Mouse (Mus musculus) left cerebral cortex, adult 8-10 months (tissue): ENCODE measurements around the gene Ccdc130. TPM values are rescaled to one million over a fixed set of nuclear protein-coding genes. Genes with fewer than 3 reads are reported as not detected.
"Not testable (repeated sequence)": the region's sequence is repeated elsewhere in the genome, so short reads cannot be mapped to it uniquely, and the experiment has no call there.

Source experiments
- DNase-seq, 2 experiments: peaks; one replicate each; pipeline ENCODE4 v3.0.0; 2022; ENCODE audit warnings: low spot score in 2 of 2
- total RNA-seq, 4 experiments: library from RNA; stranded (reverse); gene quantifications; 2 replicates each; pipeline ENCODE4 v1.2.4; 2022

Ccdc130 gene
- total RNA-seq, result 10 to 100 TPM; 24.6 to 29.7 (median 27.8) TPM

DNA sequence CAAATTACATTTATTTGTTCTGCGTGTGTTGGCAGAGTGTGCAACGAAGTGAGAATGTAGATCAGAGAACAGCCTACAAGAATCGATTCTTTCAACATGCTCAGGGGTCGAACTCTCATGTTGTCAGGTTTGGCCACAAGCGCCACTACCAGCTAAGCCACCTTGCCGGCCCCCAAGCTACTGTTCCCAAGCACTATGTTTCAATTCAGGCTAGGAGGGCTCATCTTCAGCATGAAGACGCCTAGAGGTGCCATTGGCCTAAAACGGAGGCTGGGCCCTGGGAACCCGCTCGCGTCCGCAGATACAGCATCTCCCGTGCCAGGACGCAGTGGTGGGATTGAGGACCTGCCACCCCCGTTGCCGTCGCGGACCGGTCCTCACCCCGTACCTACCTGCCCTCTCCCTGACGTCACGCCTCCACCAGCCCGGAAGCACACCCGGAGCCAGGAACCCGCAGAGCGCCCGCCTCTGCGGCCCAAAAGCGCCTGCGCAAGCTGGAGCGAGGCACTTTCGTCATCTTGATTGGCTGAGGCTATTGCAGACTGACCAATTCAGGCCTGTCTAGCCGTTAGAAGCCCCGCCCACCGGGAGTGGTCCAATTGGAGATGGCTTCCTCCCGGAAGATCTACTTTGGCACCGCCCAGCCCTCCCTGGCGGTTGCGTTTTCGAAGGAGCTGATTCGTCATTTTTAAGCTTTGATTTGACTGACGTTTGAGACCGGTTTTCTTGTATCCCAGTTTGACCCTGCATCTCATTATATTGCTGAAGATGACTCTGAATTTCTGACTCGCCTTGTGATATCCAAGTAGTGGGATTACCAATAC, at the start of gene Ccdc130:
Ccdc130 (minus strand) TSS at position 431 of the 824 bp plus-strand sequence.
- peak; percentile 93 to 100 for DNase-seq

DNA sequence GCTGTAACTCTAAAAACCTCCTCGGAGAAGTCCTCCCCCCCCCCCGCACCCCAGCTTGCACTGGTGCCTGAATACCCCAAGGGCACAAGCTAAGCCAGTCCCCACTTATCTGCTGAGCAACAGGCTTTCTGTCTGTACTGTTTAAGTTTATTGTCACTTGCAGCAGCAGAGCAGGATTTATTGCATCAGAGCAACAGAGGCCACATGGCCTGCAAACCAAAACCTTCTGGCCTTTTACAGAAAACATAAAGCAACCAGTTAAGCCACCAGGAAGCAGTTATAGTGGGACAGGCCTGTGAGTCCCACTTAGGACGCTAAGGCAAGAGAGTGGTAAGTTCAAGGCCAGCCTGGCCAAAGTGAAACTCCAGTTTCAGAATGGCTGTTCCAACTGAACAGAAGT, 38.2 kb upstream of the Ccdc130 start:
- DNase-seq, result no peak

DNA sequence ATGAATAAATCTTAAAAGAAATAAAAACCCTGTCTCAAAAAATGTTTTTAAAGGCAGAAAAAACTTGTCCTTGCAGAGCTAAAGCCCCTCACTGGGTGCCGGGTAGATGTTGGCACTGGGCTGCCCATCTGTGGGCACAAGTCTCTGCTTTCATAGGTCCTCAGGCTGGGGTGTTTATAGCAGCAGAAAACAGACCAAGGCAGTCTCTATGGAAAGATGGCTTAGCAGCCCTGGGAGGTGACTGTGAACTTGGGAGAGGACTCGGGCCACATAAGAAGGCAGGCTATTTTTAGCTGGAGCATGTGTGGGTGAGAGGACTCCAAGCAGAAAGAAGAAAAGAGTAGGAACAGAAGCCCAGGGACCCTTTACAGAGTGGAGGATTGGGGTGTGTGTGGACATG, 33.8 kb upstream of the Ccdc130 start:
- DNase-seq, result no peak

DNA sequence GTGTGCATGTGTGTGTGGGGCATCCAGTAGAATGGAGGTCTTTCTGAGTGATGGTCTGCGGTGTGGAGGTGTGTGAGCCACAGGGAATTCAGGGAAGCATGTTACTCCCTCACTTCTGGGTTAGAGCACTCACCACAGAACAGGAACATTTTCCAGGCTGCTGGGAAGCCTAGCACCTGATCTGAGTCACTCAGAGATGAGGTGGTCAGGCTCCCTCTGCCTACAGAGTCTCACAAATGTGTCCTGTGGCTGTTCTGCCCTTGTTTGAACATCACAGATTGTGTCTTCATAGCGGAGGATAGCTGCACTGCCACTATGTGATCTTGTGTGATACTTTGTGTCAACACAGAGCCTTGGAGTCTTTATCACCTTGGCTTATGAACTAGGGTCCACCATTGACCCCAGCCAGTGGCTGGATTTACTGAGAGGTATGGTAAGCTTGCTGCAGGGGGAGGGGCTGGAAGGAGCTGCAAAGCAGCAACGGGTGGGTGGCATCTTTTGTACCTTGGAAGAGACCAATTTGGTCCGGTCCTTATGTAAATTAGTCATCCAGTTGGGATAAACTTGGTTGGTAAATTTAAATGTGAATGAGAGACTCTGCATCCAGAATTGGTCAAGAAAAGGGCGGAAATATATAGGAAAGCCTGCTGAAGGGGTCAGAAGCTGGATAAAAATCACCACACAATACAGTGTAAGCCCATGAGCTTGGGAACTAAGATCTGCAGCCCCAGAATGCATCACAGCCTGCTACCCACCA, 27.0 kb upstream of the Ccdc130 start:
- no peak for DNase-seq

DNA sequence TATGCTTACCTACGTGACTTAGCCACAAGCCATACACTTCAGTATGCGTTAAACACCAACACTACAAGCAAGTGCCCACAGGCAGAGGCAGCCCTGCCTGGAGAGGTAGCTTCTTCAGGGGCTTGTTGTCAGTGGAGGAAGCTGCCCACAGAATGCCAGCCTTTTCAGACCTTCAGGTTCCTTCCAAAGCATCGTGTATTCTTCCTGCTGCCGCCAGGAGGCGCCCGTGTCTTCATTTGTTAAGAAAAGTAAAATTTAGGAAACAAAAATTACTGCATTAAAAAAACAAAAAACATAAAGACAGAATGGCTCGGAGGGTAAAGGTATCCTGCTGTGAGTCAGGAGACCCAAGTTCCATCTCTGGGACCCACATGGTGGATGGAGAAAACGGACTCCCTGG, 21.5 kb upstream of the Ccdc130 start:
- peak in 1 of 2 experiments; percentile 22 for DNase-seq

DNA sequence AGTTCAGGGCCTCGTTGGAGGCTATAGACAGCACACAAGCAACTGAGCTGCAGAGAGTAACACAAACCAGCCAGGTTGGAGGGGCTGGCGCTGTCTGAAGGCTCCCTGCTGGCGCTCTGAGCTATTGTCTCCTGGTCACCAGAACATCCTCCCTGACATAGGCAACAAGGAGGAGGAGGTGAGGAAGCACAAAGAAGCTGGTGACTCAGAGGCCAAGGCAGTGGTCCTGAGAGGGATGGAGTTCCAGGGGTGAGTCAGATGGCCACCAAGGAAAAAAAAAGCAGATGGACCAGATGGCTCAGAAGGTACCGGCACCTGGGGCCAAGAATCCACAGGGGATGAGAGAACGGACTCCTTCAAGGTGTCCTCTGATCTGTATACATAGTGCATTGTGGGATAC, 20.9 kb upstream of the Ccdc130 start:
- DNase-seq, result no peak

DNA sequence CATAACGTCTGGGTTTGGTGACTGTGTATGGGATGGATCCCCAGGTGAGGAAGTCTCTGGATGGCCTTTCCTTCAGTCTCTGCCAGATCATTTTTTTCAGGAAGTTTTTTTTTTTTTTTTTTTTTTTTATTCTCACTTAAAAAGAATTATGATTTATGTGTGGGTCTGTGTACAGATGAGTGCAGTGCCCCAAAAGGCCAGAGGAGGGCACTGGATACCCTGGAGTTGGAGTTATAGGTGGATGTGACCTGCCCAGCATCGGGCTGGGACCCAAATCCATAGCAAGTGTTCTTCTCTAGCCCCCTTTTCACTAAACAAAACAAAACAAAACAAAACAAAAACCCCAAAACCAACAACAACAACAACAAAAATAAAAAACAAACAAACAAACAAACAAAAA, 18.7 kb upstream of the Ccdc130 start:
- DNase-seq, result no peak

DNA sequence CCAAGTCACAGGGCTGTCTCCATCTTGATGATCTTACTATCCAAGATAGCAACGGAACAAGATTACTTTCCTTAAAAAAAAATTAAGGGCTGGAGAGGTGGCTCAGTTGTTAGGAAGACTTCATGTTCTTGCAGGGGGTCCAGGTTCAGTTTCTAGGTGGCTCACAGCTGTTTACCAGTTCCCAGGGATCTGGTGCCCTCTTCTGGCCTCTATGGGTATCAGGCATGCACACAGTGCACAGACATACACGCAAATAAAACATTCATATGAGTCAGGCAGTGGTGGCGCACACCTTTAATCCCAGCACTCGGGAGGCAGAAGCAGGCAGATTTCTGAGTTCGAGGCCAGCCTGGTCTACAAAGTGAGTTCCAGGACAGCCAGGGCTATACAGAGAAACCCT, 15.5 kb upstream of the Ccdc130 start:
- DNase-seq, result not testable (repeated sequence)

DNA sequence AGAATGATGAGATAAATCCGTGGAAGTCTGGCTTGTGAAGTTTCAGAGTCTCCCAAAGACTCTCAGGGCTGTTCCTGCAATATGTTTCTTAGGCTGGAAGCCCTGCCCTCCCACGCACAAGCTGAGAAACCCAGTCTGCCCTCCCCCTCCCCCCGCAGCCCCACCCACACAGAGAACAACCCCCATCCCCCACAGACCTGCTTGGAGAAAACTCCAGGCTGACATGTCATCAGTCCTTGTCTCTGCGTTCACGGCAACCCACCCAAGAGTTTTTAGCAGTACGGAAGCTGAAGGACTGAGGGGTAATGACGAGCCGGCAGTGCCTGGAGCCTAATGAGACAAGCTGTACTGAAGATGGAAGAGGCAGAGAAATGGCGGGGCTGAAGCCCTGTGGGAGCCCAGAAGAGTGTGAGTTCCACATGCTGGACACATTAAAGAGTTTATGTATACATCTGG, 14.5 kb upstream of the Ccdc130 start:
- no peak for DNase-seq

DNA sequence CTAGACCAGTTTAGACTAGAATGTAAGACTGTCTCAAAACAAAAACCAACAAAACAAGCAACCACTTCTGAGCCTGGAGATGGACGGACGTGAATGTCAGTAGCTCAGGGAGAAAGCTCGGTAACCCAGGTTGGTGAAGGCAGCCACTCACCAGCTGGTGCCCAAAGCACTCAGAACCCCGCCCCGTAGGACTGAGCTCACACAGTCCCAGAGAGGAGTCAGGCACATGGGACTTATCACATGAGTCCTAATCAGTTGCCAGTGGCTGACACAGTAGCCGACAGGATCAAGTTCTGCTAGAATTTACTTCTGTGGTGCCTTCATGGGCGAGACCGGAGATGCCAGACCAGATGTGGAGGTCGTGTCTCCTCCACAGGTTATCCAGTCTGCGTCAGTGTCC, 10.6 kb upstream of the Ccdc130 start:
- DNase-seq, result no peak

DNA sequence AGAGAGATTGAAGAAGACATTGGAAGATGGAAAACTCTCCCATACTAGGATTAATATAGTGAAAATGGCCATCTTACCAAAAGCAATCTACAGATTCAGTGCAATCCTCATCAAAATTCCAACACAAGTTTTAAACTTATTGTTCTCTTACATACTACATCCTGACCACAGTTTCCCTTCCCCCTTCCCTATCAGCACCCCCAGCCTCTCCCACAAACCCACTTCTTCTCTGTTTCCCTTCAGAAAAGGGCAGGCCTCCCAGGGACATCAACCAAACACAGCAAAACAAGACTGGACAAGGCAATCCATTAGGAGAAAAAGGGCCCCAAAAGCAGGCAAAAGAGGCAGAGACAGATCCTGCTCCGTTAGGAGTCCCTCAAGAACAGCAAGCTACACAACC, 6.3 kb upstream of the Ccdc130 start:
- DNase-seq, result no peak

DNA sequence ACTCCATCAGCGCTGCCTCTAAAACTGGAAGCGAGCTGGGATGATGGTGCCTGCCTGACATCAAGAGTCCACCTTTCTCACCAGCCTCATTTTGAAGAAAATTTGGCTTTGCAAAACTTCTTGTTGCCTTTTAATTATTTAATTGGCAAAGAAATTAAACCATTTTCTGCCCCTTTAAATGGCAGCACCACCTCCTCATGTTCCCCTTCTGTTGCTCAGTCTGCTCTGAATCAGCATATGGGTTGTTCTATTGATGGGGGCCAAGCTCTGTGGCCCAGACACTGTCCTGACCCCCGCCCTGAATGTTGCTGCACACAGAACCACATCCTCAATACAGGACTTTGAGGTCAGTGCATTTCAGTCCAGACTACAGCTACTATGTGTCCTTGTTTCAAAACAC, 3.8 kb upstream of the Ccdc130 start:
- no peak for DNase-seq

DNA sequence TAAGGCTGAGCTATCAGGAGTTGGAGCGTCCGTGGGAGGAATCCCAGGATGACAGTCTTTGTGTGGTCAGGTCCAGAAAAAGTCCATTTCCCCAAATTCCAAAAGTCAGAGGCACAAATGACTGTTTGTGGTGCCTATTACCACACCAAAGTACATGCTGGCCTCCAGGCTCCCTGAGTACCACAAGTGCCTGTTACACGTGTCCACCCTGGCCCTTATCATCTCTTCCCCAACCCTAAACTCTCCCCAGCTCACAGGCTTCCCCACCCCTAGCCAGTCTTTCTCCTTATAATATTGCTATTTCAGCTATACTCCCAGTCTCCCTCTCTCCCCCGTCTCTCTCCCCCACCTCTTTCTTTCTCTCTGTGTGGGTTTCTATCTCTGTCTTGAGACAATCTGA, 2.1 kb upstream of the Ccdc130 start:
- no peak for DNase-seq

DNA sequence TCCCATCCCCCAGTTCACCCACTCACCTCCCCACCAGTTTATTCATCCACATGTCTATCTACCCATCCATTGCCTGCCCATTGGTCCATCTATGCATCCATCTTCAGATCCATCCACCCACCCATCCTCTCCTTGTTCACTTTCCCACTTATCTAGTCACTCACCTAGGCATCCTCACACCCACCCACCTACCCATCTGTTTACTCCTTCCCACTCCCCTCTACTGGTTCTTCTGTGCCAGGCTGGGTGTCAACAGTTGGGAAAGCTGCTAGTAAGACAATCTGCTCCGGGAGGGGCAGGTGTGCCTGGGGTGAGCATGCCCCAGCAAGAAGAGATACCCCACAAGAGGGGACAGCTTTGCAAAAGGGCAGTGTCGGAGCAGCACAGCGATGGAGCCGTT, 9.1 kb downstream of the Ccdc130 start:
- DNase-seq, result peak in 1 of 2 experiments; percentile 65

DNA sequence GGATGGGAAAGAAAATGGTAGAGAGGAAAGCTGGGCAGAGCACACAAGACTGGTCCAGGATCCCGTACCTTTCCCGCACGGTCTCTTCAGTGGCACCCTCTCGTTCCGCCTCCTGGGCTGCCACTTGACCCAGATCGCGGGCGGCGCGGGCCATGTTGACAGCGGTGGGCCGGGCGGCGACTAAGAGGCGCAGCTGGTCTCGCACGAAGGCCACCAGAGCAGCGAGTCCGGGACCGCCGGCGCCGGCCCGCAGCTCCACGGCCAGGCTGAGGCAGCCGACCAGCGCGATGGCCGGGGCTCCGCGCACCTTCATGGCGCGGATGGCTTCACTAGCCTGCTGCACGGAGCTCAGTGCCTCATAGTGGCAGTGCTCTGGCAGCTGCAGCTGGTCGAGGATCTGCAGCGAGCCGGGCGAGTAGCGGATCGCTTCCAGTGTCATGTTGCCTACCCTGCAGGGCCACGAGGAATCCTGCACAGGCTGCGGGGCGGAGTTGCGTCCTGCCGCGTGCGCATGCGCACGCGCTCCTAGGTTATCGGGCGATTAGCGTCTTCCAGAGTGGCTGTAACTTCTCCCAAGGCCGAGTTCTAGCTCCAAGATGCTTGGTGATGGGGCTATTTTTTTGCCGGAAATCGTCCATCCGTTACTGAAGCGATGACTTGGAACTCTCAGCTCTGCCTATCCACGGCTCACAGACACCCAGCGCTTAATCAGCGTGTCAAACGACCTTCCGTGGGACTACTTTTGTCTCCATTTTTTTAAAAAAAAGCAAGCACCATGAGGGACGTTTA, 13.2 kb downstream of the Ccdc130 start, which contains the start of gene Mri1:
Mri1 (minus strand) TSS at position 505 of the 789 bp plus-strand sequence.
- DNase-seq, result peak; percentile 55 to 72

DNA sequence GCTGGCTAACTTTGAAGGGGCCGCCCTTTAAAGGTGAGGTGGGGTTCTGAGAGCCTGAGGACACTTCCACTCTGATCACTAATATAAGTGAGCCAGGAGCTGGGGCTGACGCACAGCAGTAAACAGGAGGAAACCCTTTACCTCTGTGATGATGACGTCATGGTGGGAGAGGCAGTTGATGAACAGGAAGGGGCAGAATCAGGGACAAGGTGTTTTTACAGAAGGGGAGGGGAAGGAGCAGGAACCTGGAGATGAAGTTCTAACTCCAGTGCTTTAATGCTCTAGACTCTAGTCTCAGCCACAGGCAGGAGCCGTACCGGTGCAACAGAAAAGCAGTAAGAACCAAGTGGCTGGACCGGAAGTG, 13.7 kb downstream of the Ccdc130 start:
- DNase-seq, result no peak

DNA sequence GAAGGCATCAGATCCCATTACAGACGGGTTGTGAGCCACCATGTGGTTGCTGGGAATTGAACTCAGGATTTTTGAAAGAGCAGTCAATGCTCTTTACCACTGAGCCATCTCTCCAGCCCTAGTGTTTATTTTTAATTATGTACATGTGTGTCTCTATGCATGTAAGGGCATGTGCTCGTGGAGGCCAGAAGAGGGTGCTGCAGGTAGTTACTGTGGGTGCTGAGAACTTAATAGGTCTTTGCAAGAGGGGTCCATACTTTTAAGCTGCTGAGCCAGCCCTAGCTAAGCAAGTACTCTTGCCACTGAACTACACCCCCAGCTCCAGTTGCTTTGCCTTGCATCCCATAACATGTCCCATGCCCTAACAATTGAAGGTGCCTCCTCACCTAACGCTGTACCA, 14.3 kb downstream of the Ccdc130 start:
- no peak for DNase-seq

DNA sequence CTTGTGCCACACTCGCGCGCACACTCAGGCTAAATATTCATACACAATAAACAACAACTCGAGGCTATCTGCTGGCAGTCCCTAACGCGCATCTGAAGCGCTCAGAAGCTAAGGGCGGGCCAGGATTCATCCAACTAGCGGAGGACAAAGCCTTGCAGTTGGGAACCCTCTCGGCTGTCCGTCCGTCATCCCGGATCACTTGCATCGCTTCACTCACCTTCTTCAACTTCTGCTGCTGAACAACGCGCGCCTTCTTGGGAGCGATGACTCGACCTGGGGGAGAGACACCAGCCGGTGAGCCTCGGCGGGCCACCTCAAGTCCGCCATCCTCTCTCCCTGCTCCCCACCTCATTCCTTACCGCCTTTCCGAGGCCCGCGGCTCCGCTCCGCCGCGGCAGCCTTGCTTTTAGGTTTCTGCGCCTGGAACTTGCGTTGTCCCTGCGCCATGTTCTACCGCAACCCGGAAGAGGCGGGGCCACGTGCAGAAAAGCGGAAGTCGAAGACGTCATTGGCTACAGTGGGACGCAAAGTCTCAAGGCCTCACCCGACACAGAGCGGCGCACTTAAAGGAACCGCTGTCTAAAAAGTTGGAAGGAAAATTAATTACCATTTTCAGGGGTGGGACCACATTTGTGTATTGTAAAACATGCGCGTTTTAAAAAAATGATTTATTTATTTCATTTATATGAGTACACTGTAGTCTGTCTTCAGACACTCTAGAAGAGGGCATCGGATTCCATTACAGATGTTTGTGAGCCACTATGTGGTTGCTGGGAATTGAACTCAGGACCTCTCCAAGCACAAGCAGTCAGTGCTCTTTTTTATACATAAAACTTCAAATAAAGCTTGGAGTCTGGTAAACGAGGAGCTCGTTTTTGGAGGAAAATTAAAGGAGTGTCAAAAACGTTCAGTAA, 20.7 kb downstream of the Ccdc130 start, which contains the start of gene D8Ertd738e:
D8Ertd738e (minus strand) TSS at position 463 of the 914 bp plus-strand sequence.
- DNase-seq, result peak; percentile 70 to 83

DNA sequence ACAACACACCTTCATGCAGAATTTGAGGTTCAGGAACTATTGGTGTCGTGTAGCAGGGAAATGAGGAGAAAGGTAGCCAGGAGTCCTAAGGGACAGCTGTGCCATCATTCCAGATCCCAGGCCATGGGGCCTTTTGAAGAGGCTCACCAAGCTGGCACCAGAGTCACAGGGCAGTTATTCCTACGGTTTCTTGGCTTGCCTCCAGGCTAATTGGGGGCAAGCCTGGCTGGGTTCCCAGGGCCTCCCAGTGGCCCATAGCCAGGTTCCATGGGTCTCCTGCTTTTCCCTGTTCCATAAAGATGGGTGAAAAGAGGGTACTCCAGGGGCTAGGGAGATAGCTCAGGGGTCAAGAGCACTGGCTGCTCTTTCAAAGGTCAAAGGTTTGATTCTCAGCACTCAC, 28.4 kb downstream of the Ccdc130 start:
- DNase-seq, result no peak

DNA sequence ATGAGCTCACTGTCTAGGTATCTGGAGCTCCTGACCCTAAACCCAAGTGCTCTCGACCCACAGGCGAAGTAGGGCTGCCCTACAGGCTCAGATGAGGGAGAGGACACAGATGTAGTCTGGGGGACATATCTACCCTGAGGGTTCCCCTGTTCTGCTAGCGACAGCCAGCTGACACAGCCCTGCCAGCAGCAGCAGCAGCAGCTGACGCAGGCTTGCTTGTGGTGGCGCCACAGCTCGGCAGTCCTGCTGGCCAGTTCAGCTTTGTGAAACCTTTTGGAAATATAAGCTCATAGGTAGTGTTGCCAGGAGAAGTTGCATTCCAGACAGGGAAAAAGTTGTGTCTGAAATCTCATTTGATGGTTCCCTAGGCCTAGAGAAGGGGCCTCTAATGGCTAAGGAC, 29.0 kb downstream of the Ccdc130 start:
- no peak for DNase-seq
